Mouse (Mus musculus) CD4-positive helper T cell, adult 2 months (primary cell): Measurements from ENCODE around the gene Stpg4.

Experiments
- DNase-seq: peaks from one replicate; pipeline ENCODE4 v3.0.0-alpha.2; 2012; ENCODE audit warnings: low read depth, missing footprints, low spot score

The Stpg4 gene

GRCm38 (mm10) chr17:87446767-87447611, 19.4 kb upstream of the Stpg4 start, which contains the start of gene Calm2:
Gene Calm2, minus strand, starts transcription at chr17:87446935.
- peak; percentile 98 for DNase-seq

GRCm38 (mm10) chr17:87445917-87446766, 18.6 kb upstream of the Stpg4 start:
- peak; percentile 85 for DNase-seq

GRCm38 (mm10) chr17:87445337-87445916, 17.9 kb upstream of the Stpg4 start:
- DNase-seq: no peak

GRCm38 (mm10) chr17:87444763-87445162, 17.2 kb upstream of the Stpg4 start:
- no peak for DNase-seq

GRCm38 (mm10) chr17:87441537-87441936, 14.0 kb upstream of the Stpg4 start:
- no peak for DNase-seq

- no peak for DNase-seq
Observed at GRCm38 (mm10) chr17:87439441-87439840, 11.9 kb upstream of the Stpg4 start.

GRCm38 (mm10) chr17:87433929-87434328, 6.4 kb upstream of the Stpg4 start:
- no peak for DNase-seq

GRCm38 (mm10) chr17:87432743-87433142, 5.2 kb upstream of the Stpg4 start:
- DNase-seq: no peak

- DNase-seq: no peak
Observed at GRCm38 (mm10) chr17:87432314-87432713, 4.8 kb upstream of the Stpg4 start.

- no peak for DNase-seq
Observed at GRCm38 (mm10) chr17:87429431-87429830, 1.9 kb upstream of the Stpg4 start.

GRCm38 (mm10) chr17:87418082-87418481, 9.5 kb downstream of the Stpg4 start:
- DNase-seq: peak; percentile 46

GRCm38 (mm10) chr17:87406646-87407045, 20.9 kb downstream of the Stpg4 start:
- no peak for DNase-seq

GRCm38 (mm10) chr17:87405576-87405975, 22.0 kb downstream of the Stpg4 start:
- DNase-seq: no peak

- DNase-seq: no peak
Observed at GRCm38 (mm10) chr17:87403462-87403861, 24.1 kb downstream of the Stpg4 start.

GRCm38 (mm10) chr17:87402444-87402843, 25.1 kb downstream of the Stpg4 start:
- no peak for DNase-seq

GRCm38 (mm10) chr17:87397088-87397487, 30.5 kb downstream of the Stpg4 start:
- no peak for DNase-seq

GRCm38 (mm10) chr17:87391242-87391641, 36.3 kb downstream of the Stpg4 start:
- no peak for DNase-seq

- no peak for DNase-seq
Observed at GRCm38 (mm10) chr17:87387068-87387467, 40.5 kb downstream of the Stpg4 start.

- no peak for DNase-seq
Observed at GRCm38 (mm10) chr17:87385835-87386234, 41.7 kb downstream of the Stpg4 start.

- no peak for DNase-seq
Observed at GRCm38 (mm10) chr17:87380681-87381080, 46.9 kb downstream of the Stpg4 start.

- no peak for DNase-seq
Observed at GRCm38 (mm10) chr17:87379821-87380220, 47.7 kb downstream of the Stpg4 start.

GRCm38 (mm10) chr17:87379160-87379624, 48.3 kb downstream of the Stpg4 start:
- no peak for DNase-seq
